Mouse (Mus musculus) 416B (cell line): ENCODE results near the gene As3mt.
"Not testable (repeated sequence)": the region's sequence is repeated elsewhere in the genome, so short reads cannot be mapped to it uniquely, and the experiment has no call there.

ENCODE experiments used
- DNase-seq: peaks from one replicate; pipeline ENCODE4 v3.0.0; 2011; ENCODE audit warnings: low read depth

As3mt gene

GRCm38 (mm10) chr19:46752235-46752634 lies 45.0 kb downstream of the As3mt start:
- DNase-seq, result no peak

- DNase-seq, result peak; percentile 19
Observed at GRCm38 (mm10) chr19:46755066-46755465, 47.8 kb downstream of the As3mt start.

- DNase-seq, result no peak
Observed at GRCm38 (mm10) chr19:46756221-46756620, 49.0 kb downstream of the As3mt start.

- DNase-seq, result peak; percentile 81
Observed at GRCm38 (mm10) chr19:46759096-46759495, 51.8 kb downstream of the As3mt start.

- not testable (repeated sequence) for DNase-seq
Observed at GRCm38 (mm10) chr19:46759909-46760308, 52.7 kb downstream of the As3mt start.

- peak; percentile 92 for DNase-seq
Observed at GRCm38 (mm10) chr19:46760375-46761160, 53.3 kb downstream of the As3mt start.

GRCm38 (mm10) chr19:46761247-46761946 lies 54.1 kb downstream of the As3mt start, which contains the start of gene Cnnm2:
Gene Cnnm2 (plus strand): TSS chr19:46761596.
- peak; percentile 100 for DNase-seq

- DNase-seq, result no peak
Observed at GRCm38 (mm10) chr19:46761971-46762290, 54.7 kb downstream of the As3mt start.

- no peak for DNase-seq
Observed at GRCm38 (mm10) chr19:46762291-46762991, 55.2 kb downstream of the As3mt start.

- DNase-seq, result no peak
Observed at GRCm38 (mm10) chr19:46762992-46763342, 55.7 kb downstream of the As3mt start.

- no peak for DNase-seq
Observed at GRCm38 (mm10) chr19:46763356-46763755, 56.1 kb downstream of the As3mt start.

GRCm38 (mm10) chr19:46763932-46764762 lies 56.9 kb downstream of the As3mt start:
- DNase-seq, result no peak

GRCm38 (mm10) chr19:46764763-46765117 lies 57.5 kb downstream of the As3mt start:
- no peak for DNase-seq

GRCm38 (mm10) chr19:46766125-46766524 lies 58.9 kb downstream of the As3mt start:
- no peak for DNase-seq

GRCm38 (mm10) chr19:46769759-46770158 lies 62.5 kb downstream of the As3mt start:
- DNase-seq, result no peak

GRCm38 (mm10) chr19:46771801-46772200 lies 64.5 kb downstream of the As3mt start:
- DNase-seq, result no peak

- no peak for DNase-seq
Observed at GRCm38 (mm10) chr19:46776391-46776790, 69.1 kb downstream of the As3mt start.

GRCm38 (mm10) chr19:46776850-46777249 lies 69.6 kb downstream of the As3mt start:
- DNase-seq, result no peak

- DNase-seq, result no peak
Observed at GRCm38 (mm10) chr19:46777928-46778680, 70.8 kb downstream of the As3mt start.

GRCm38 (mm10) chr19:46779130-46779529 lies 71.9 kb downstream of the As3mt start:
- DNase-seq, result not testable (repeated sequence)

- DNase-seq, result no peak
Observed at GRCm38 (mm10) chr19:46784038-46784437, 76.8 kb downstream of the As3mt start.
